Mouse (Mus musculus) stomach, postnatal 0 days (tissue): ENCODE results near the gene Mtmr11. TPM values are rescaled to one million over a fixed set of nuclear protein-coding genes. Genes with fewer than 3 reads are reported as not detected.
A peak's percentile ranks its signal among the peaks of the same experiment; 100 is the strongest.

ENCODE experiments used
- ATAC-seq: fragments of 200-750 bp; cut with Nextera tagmentation; 2 replicates; pipeline ENCODE4 v1.8.0; 2017; ENCODE audit not compliant: low FRiP score, low TSS enrichment
- DNase-seq: peaks from one replicate; pipeline ENCODE4 v3.0.0-alpha.2; 2016; ENCODE audit warnings: low spot score
- H3K27ac ChIP-seq: fragments of 300-500 bp; sonication (generic); replicated peaks from 2 replicates; pipeline ENCODE4 v1.5.1; 2014; ENCODE audit warnings: mild to moderate bottlenecking, control low read depth
- H3K27me3 ChIP-seq: fragments of 300-500 bp; sonication (generic); 2 replicates; pipeline ENCODE4 v1.6.1; 2014; ENCODE audit warnings: low read length; ENCODE audit not compliant: control insufficient read depth, insufficient read depth
- H3K36me3 ChIP-seq: fragments of 300-500 bp; sonication (generic); 2 replicates; pipeline ENCODE4 v1.6.1; 2014; ENCODE audit warnings: low read length, mixed read lengths; ENCODE audit not compliant: control insufficient read depth, insufficient read depth
- H3K4me1 ChIP-seq: fragments of 300-500 bp; sonication (generic); replicated peaks from 2 replicates; pipeline ENCODE4 v1.6.1; 2014; ENCODE audit warnings: antibody characterized with exemption; ENCODE audit not compliant: control insufficient read depth, insufficient read depth
- H3K4me2 ChIP-seq: fragments of 300-500 bp; sonication (generic); replicated peaks from 2 replicates; pipeline ENCODE4 v1.6.1; 2014; ENCODE audit warnings: low read depth, mild to moderate bottlenecking, control low read depth, moderate library complexity
- H3K4me3 ChIP-seq: fragments of 300-500 bp; sonication (generic); 2 replicates; pipeline ENCODE4 v1.5.1; 2014; ENCODE audit warnings: low read depth, low read length, control low read depth
- H3K9ac ChIP-seq: fragments of 300-500 bp; sonication (generic); 2 replicates; pipeline ENCODE4 v1.6.1; 2014; ENCODE audit warnings: mild to moderate bottlenecking, low read length, control low read depth, mixed read lengths
- H3K9me3 ChIP-seq: fragments of 300-500 bp; sonication (generic); 2 replicates; pipeline ENCODE4 v1.6.1; 2016; ENCODE audit warnings: low read length; ENCODE audit not compliant: control insufficient read depth
- CTCF ChIP-seq: IDR thresholded peaks from 2 replicates; pipeline ENCODE4 v1.5.1; 2016; ENCODE audit warnings: antibody characterized with exemption, low read depth, mild to moderate bottlenecking, moderate library complexity
- EP300 ChIP-seq: optimal IDR thresholded peaks from 2 replicates; pipeline ENCODE3; 2016; ENCODE audit warnings: antibody characterized with exemption
- WGBS: fragments of 180-500 bp; shearing (Covaris S2); extraction: QIAGEN DNeasy Blood & Tissue Kit; methylation state at CpG from one replicate; pipeline ENCODE4 v1.1.7; 2014; 5-methylcytosine and 5-hydroxymethylcytosine counted together
- microRNA-seq: library from miRNA; unstranded; fragments of <30 nt; microRNA quantifications from one replicate; pipeline ENCODE4, GENCODE M21; 2016
- polyA plus RNA-seq: library from polyadenylated mRNA; unstranded; fragments of >200 nt; fragmentation: Nextera tagmentation; extraction: Ambion mirVana; gene quantifications from 2 replicates; pipeline ENCODE4 v1.2.1, GENCODE M21; 2015

Mtmr11 gene
- polyA plus RNA-seq, 1 experiment from 2014 or later = 8.2 TPM

GRCm38 (mm10) chr3:96220765-96221639 lies 59.2 kb downstream of the Mtmr11 start, which contains the start of the genes Hist2h2ac and Hist2h2be:
Gene Hist2h2ac, minus strand, starts transcription at chr3:96220880.
Gene Hist2h2be, plus strand, starts transcription at chr3:96221119.
- under 1% methylated on average over 42 of the region's 43 CpGs for WGBS
- Histone ChIP-seq H3K36me3 (no peaks in the 10 kb centered on the region), H3K27ac (peak within 1 kb of the TSS; percentile 97), H3K4me3 (peak within 1 kb of the TSS; percentile 53), H3K9me3 (no peaks in the 10 kb centered on the region), H3K4me1 (0 out of 2 replicates have a peak, but pooled peaks cover 5% of the 10 kb centered on the region), H3K9ac (peak within 1 kb of the TSS; percentile 79), H3K4me2 (peak within 1 kb of the TSS; percentile 69), H3K27me3 (no peaks in the 10 kb centered on the region)
- DNase-seq (peak; percentile 84), ATAC-seq (peak; percentile 92)
- TF ChIP-seq EP300 = peak; percentile 57
- TF ChIP-seq CTCF = peak; percentile 15; the same call in 1 of the 2 replicates

Small RNA genes lying within 50 kb of the gene (microRNA-seq; reads per million reads assigned to microRNA genes)
- not detected for gene Gm44492

Other genes starting within 250 kb of the Mtmr11 start
- 60.4 and 67.2 TPM in 2 replicates for gene Anp32e, start 232.8 kb upstream of the Mtmr11 start, polyA plus RNA-seq
- 26.1 and 30.6 TPM in 2 replicates for gene Plekho1, start 166.0 kb upstream of the Mtmr11 start, polyA plus RNA-seq
- 28.0 and 32.1 TPM in 2 replicates for gene Vps45, start 103.5 kb upstream of the Mtmr11 start, polyA plus RNA-seq
- 12.3 and 14.5 TPM in 2 replicates for gene Otud7b, start 57.5 kb upstream of the Mtmr11 start, polyA plus RNA-seq
- 70.1 and 72.8 TPM in 2 replicates for gene Sf3b4, start 10.3 kb downstream of the Mtmr11 start, polyA plus RNA-seq
- 2.9 and 4.2 TPM in 2 replicates for gene Sv2a, start 19.1 kb downstream of the Mtmr11 start, polyA plus RNA-seq
- 53.6 and 55.1 TPM in 2 replicates for gene Bola1, start 57.7 kb downstream of the Mtmr11 start, polyA plus RNA-seq
- 0.68 TPM in 1 of 2 replicates, not detected in the other for gene Hist2h2ab, start 57.9 kb downstream of the Mtmr11 start, polyA plus RNA-seq
- 3.1 and 6.2 TPM in 2 replicates for gene Hist2h2ac, start 58.9 kb downstream of the Mtmr11 start, polyA plus RNA-seq
- gene Hist2h2be, start 59.1 kb downstream of the Mtmr11 start, polyA plus RNA-seq = 3.2 and 3.4 TPM in 2 replicates
- 1.2 and 2.8 TPM in 2 replicates for gene Hist2h3c2, start 77.1 kb downstream of the Mtmr11 start, polyA plus RNA-seq
- 218 and 246 TPM in 2 replicates for gene Hist2h2aa2, start 78.3 kb downstream of the Mtmr11 start, polyA plus RNA-seq
- gene Hist2h2aa1, start 83.5 kb downstream of the Mtmr11 start, polyA plus RNA-seq = 81.4 and 98.7 TPM in 2 replicates
- gene Hist2h3c1, start 84.7 kb downstream of the Mtmr11 start, polyA plus RNA-seq = 0.44 and 1.2 TPM in 2 replicates
- 5.4 and 9.8 TPM in 2 replicates for gene Hist2h4, start 101.3 kb downstream of the Mtmr11 start, polyA plus RNA-seq
- gene Hist2h3b, start 106.7 kb downstream of the Mtmr11 start, polyA plus RNA-seq = 16.4 and 34.4 TPM in 2 replicates
- gene Hist2h2bb, start 107.7 kb downstream of the Mtmr11 start, polyA plus RNA-seq = 3.8 and 5.5 TPM in 2 replicates
- gene Fcgr1, start 132.0 kb downstream of the Mtmr11 start, polyA plus RNA-seq = 2.5 and 3.8 TPM in 2 replicates